Mouse (Mus musculus): ENCODE data around the gene Nfatc3.
A peak's percentile ranks its signal among the peaks of the same experiment; 100 is the strongest.

Gene Nfatc3

DNA sequence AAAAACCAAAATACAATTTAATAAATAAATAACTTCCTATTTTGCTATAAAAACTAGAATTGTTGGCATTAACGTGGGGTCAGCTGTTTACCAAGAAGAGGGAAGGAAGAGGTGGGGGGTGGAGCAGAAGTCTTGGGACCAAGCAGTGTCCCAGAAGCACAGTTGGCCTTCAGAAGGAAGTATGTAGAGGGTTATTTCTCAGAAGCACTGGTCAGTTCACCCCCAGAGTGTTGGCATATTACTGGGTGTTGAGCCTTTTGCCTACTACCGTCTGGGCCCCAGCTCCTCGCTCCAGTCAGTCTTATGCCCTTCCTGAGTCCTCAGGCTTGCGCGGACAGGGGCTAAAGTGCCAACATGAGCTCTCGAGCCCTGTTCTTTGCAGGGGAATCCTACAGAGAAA lies 90.4 kb downstream of the Nfatc3 start:
- no peak for DNase-seq

- DNase-seq, result peak; percentile 94
Observed at GRCm38 (mm10) chr8:106149801-106150652, 91.4 kb downstream of the Nfatc3 start, which contains the start of gene Pla2g15. Gene Pla2g15 (plus strand): TSS chr8:106150399.

GRCm38 (mm10) chr8:106150653-106151000 lies 92.0 kb downstream of the Nfatc3 start:
- DNase-seq, result no peak

- DNase-seq, result no peak
Observed at GRCm38 (mm10) chr8:106151041-106151440, 92.4 kb downstream of the Nfatc3 start.

DNA sequence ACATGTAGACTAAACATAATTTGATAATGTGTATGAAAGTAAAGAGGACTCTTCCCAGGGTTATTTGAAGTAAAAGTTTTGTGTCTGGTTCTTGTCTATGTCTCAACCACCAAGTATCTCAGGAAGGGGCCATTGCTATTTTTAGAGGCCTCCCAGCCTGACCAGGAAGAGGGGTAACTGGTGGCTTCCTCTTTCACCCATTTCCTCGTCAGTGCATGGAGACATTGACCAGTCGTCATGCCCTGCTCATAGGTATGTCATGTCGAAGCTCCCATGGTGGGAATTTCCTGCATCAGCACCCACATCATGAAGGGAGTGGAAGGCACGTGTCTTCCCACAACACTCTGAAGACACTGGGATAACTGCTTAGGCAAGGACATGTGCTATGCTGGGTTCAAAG lies 94.2 kb downstream of the Nfatc3 start:
- no peak for DNase-seq

GRCm38 (mm10) chr8:106157419-106157818 lies 98.8 kb downstream of the Nfatc3 start:
- no peak for DNase-seq

- DNase-seq, result no peak
Observed at GRCm38 (mm10) chr8:106158381-106158780, 99.7 kb downstream of the Nfatc3 start.

GRCm38 (mm10) chr8:106159876-106160275 lies 101.2 kb downstream of the Nfatc3 start:
- no peak for DNase-seq

- no peak for DNase-seq
Observed at GRCm38 (mm10) chr8:106163251-106163650, 104.6 kb downstream of the Nfatc3 start.

GRCm38 (mm10) chr8:106165460-106165859 lies 106.8 kb downstream of the Nfatc3 start:
- peak; percentile 86 for DNase-seq

DNA sequence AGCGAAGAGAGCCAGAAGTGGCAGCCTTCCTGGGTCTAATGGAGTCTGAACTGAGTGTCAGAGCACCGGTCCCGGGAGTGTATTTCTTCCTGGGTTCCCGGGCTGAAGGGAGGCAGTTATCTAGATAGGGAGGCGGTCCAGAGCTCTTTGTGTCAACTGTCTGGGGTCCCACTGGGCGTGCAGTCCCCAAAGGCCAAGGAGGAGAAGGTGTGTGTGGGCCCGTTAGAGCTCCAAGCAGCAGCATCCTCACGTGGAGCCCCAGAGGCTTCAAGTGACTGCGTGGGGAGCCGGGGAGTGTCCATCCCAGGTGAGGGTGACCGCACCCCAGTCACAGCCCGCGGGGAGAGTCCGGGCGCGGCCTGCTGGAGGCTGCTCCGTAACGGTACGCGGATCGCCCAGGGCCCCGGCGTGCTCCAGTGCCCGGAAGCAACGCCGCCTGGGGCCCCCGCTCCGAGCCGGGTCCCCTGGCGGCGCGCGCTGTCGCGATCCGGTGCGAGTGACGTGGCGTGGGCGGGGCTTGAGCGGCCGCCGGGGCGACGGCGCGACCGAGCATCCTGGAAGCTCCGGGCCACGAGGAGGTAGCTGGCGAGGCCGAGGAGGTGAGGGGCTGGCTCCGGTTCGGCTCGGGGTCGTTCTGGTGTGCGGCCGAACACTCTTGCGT lies 109.8 kb downstream of the Nfatc3 start, which contains the start of gene Slc7a6:
TSS of gene Slc7a6 (plus strand) at position 502 of the 661 bp plus-strand sequence.
- DNase-seq, result peak; percentile 98

DNA sequence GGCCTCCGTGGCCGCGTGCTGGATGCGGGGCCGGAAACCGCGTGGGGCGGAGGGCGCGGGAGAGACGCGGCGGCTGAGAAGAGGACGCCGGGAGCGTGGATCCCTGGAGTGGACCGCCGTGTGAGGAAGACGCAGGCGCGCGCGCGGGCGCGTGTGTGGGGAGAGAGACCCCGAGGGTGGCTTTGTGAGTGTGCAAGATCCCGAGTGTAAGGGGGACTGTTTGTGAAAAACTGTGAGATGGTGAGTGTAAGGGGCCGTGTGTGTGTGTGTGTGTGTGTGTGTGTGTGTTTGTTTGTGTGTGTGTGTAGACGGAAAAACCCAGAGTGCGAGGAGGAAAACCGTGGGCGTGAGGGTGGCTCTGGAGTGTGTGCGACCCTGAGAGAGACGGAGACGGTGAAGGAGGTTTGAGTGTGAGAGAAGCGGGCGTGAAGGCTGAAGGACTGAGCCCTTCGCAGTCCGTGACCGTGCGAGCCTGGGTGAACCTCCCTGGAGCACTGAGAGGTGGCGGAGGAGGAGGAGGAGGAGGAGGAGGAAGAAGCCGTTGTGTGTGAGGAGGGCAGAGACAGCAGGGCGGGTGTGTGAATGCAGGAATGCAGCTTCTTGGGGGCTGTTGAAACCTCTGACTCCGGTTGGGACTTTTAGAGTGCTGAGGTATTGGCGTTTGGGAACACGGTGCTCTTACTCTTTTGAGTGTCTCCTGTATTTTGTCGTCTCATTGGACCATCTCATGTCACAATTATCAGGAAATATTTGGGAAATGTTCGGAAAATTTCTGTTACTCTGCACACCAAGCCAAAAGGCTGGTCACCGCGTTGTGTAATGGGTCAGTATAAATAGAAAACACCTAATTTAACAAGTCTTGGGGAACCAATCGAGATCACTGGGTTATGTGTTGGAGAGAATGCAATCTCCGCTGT lies 110.6 kb downstream of the Nfatc3 start:
- DNase-seq, result peak; percentile 65

DNA sequence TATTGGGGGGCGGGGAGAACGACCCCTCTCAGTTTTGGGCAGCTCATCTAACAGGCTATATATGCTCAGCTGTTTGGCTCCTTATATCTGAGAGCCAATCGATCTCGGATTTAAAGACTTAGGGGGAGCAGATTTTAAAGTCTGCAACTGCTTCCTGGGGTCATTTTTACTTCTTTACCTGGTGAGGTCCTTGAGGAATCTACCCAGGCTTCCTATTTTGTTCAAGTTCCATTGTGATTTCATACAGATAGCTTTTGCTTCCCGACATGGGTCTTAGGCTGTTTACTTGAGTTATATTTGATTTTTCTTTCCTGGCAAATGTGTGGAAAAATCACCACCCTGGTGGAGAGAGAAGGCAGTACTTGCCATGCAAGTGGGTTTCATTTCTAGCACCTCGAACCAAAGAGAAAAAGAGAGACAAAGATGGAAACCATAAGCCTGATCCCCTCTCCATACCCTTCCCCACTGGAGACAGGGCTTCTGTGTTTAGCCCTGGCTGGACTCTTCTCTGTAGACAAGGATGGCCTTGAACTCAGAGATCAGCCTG lies 111.4 kb downstream of the Nfatc3 start:
- DNase-seq, result no peak

DNA sequence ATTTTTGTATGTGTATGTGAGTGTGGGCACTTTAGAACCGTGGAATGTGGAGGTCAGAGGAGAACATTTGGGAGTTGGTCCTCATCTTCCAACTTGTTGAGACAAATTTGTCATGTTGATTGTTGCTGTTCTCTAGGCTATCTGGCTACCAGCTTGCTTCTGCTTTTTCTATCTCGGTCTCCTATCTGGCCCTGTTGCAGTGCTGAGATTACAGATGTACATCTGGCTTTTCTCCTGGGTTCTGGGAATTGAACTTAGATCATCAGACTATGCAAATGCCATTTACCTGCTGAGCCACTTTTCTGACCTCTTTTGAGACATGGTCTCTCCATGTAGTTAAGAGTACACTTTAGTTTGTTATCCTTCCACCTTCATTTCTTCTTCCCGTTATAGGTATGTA lies 114.9 kb downstream of the Nfatc3 start:
- DNase-seq, result no peak

DNA sequence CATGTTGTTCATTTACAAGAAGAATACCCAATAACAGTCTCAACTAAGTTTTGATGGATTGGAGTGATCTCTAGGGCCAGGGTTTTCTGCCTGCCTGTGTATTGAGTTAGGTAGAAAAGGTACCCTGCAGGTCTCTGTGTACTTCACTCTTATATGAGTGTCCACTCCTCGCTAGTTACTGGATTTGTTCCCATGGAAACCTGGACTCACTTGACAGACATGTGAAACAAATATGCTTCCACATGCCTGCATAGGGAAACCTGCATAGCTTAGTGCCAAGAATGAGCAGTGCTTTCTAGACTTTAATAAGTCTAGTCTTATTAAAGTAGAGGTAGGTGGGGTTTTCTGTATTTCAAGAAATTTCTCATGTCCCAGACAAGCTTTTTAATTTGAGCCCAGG lies 118.3 kb downstream of the Nfatc3 start:
- no peak for DNase-seq

- DNase-seq, result no peak
Observed at GRCm38 (mm10) chr8:106177594-106177993, 119.0 kb downstream of the Nfatc3 start.

- DNase-seq, result no peak
Observed at GRCm38 (mm10) chr8:106178428-106178827, 119.8 kb downstream of the Nfatc3 start.

All from thymus, postnatal 4 days (tissue).